11 mouse cellular contexts compared by ENCODE assay signal in genomic region chr12:82398926-82399325, GRCm38 (mm10).
"Had no signal": no experiment of that assay in that cellular context is flagged by ENCODE, and none has a peak within 500 bp of the region (broad histone marks: within the 10 kb centered on the region; RNA-seq: fewer than 3 reads in every experiment).

No protein-coding gene starts in this region.

- H3K9ac ChIP-seq: limb, embryonic 13.5 days; liver, embryonic 14.5 days; midbrain, embryonic 13.5 days; neural tube, embryonic 15.5 days had no signal

- DNase-seq: left cerebral cortex, postnatal 4 days; lung, adult 18-20 months; thymus, postnatal 4 days had no signal

- H3K4me3 ChIP-seq: limb, embryonic 13.5 days; midbrain, embryonic 13.5 days; myocyte; neural tube, embryonic 15.5 days had no signal

- ATAC-seq: hindbrain, embryonic 16.5 days; inflammation-experienced regulatory T-cells, adult 6 months; midbrain, embryonic 13.5 days had no signal

- H3K9me3 ChIP-seq: limb, embryonic 13.5 days; midbrain, embryonic 13.5 days; neural tube, embryonic 15.5 days had no signal

- H3K27me3 ChIP-seq: limb, embryonic 13.5 days; midbrain, embryonic 13.5 days; neural tube, embryonic 15.5 days had no signal

- H3K27ac ChIP-seq: limb, embryonic 13.5 days; liver, embryonic 14.5 days; midbrain, embryonic 13.5 days; neural tube, embryonic 15.5 days; stomach, postnatal 0 days had no signal

- H3K4me2 ChIP-seq: limb, embryonic 13.5 days; midbrain, embryonic 13.5 days; neural tube, embryonic 15.5 days had no signal
